Mouse (Mus musculus): ENCODE measurements around the gene Kcne1l.

GRCm38 (mm10) chrX:142315270-142315669 lies 9.2 kb upstream of the Kcne1l start:
- TF ChIP-seq CTCF (IDR thresholded peaks at IDR 0.05; ENCODE audit: low read depth, low read length) (no peak), POLR2A (IDR thresholded peaks at IDR 0.05; ENCODE audit: borderline replicate concordance, low read depth, low read length) (no peak)

All from bone marrow macrophage, adult 2 months (primary cell).